Mouse (Mus musculus) left cerebral cortex, adult 11 months (tissue): ENCODE data around the gene Nicn1.

Source experiments
- DNase-seq: peaks from one replicate; pipeline ENCODE4 v3.0.0; 2022; ENCODE audit warnings: low spot score

The Nicn1 gene

GRCm38 (mm10) chr9:108338886-108339781 is 48.9 kb downstream of the Nicn1 start, which contains the start of gene Gpx1:
TSS of gene Gpx1 (plus strand) at chr9:108338903.
- DNase-seq = peak; percentile 83

GRCm38 (mm10) chr9:108339886-108340257 is 49.6 kb downstream of the Nicn1 start:
- no peak for DNase-seq

GRCm38 (mm10) chr9:108340258-108341138 is 50.3 kb downstream of the Nicn1 start:
- no peak for DNase-seq

- no peak for DNase-seq
These were observed 50.9 kb downstream of the Nicn1 start for GRCm38 (mm10) chr9:108341139-108341475.

GRCm38 (mm10) chr9:108341801-108342200 is 51.6 kb downstream of the Nicn1 start:
- no peak for DNase-seq

GRCm38 (mm10) chr9:108342301-108342831 is 52.1 kb downstream of the Nicn1 start:
- DNase-seq = no peak

GRCm38 (mm10) chr9:108343331-108343730 is 53.1 kb downstream of the Nicn1 start:
- DNase-seq = no peak

GRCm38 (mm10) chr9:108343835-108344234 is 53.6 kb downstream of the Nicn1 start:
- DNase-seq = no peak

- no peak for DNase-seq
These were observed 54.2 kb downstream of the Nicn1 start for GRCm38 (mm10) chr9:108344471-108344870.
